Mouse (Mus musculus): Measurements from ENCODE around the gene Pla2g4e.

GRCm38 (mm10) chr2:120124946-120125345 is 120.2 kb downstream of the Pla2g4e start:
- TF ChIP-seq POLR2A (IDR thresholded peaks at IDR 0.05; ENCODE audit: insufficient read depth, low read length) (no peak), CTCF (IDR thresholded peaks at IDR 0.05; ENCODE audit: low read depth, low read length) (no peak)

Data from ES-Bruce4 (cell line).